Mouse (Mus musculus) heart, embryonic 16.5 days (tissue): ENCODE results near the gene Stoml1. TPM values are rescaled to one million over a fixed set of nuclear protein-coding genes. Genes with fewer than 3 reads are reported as not detected.

Source experiments
- ATAC-seq: fragments of 200-750 bp; cut with Nextera tagmentation; replicated peaks from 2 replicates; pipeline ENCODE4 v1.8.0; 2017; ENCODE audit warnings: moderate number of reproducible peaks; ENCODE audit not compliant: insufficient read depth, low FRiP score; ENCODE audit errors: extremely low read depth
- H3K27ac ChIP-seq: fragments of 300-500 bp; sonication (generic); 2 replicates; pipeline ENCODE4 v1.5.1; 2014; ENCODE audit warnings: mild to moderate bottlenecking, low read length, control low read depth, moderate library complexity
- H3K27me3 ChIP-seq: fragments of 300-500 bp; sonication (generic); 2 replicates; pipeline ENCODE4 v1.6.1; 2014; ENCODE audit warnings: low read length, mixed read lengths; ENCODE audit not compliant: control insufficient read depth, insufficient read depth
- H3K36me3 ChIP-seq: fragments of 300-500 bp; sonication (generic); 2 replicates; pipeline ENCODE4 v1.6.1; 2014; ENCODE audit not compliant: control insufficient read depth, insufficient read depth
- H3K4me1 ChIP-seq: fragments of 300-500 bp; sonication (generic); 2 replicates; pipeline ENCODE4 v1.6.1; 2014; ENCODE audit warnings: low read length, mixed read lengths; ENCODE audit not compliant: control insufficient read depth, insufficient read depth
- H3K4me2 ChIP-seq: fragments of 300-500 bp; sonication (generic); 2 replicates; pipeline ENCODE4 v1.6.1; 2014; ENCODE audit warnings: low read depth, mild to moderate bottlenecking, control low read depth, low read length
- H3K4me3 ChIP-seq: fragments of 300-500 bp; sonication (generic); 2 replicates; pipeline ENCODE4 v1.5.1; 2014; ENCODE audit warnings: mild to moderate bottlenecking, control low read depth, low read length
- H3K9ac ChIP-seq: fragments of 300-500 bp; sonication (generic); 2 replicates; pipeline ENCODE4 v1.6.1; 2014; ENCODE audit warnings: low read length, control low read depth
- H3K9me3 ChIP-seq: fragments of 300-500 bp; sonication (generic); replicated peaks from 2 replicates; pipeline ENCODE4 v1.6.1; 2016; ENCODE audit warnings: low read length; ENCODE audit not compliant: control insufficient read depth
- WGBS: fragments of 180-500 bp; shearing (Covaris S2); extraction: QIAGEN DNeasy Blood & Tissue Kit; methylation state at CpG from one replicate; pipeline ENCODE4 v1.1.7; 2014; 5-methylcytosine and 5-hydroxymethylcytosine counted together
- polyA plus RNA-seq: library from polyadenylated mRNA; unstranded; fragments of >200 nt; fragmentation: Nextera tagmentation; extraction: Ambion mirVana; gene quantifications from 2 replicates; pipeline ENCODE4 v1.2.1, GENCODE M21; 2015

The Stoml1 gene
- 28.2 and 28.3 TPM in 2 replicates for polyA plus RNA-seq

DNA sequence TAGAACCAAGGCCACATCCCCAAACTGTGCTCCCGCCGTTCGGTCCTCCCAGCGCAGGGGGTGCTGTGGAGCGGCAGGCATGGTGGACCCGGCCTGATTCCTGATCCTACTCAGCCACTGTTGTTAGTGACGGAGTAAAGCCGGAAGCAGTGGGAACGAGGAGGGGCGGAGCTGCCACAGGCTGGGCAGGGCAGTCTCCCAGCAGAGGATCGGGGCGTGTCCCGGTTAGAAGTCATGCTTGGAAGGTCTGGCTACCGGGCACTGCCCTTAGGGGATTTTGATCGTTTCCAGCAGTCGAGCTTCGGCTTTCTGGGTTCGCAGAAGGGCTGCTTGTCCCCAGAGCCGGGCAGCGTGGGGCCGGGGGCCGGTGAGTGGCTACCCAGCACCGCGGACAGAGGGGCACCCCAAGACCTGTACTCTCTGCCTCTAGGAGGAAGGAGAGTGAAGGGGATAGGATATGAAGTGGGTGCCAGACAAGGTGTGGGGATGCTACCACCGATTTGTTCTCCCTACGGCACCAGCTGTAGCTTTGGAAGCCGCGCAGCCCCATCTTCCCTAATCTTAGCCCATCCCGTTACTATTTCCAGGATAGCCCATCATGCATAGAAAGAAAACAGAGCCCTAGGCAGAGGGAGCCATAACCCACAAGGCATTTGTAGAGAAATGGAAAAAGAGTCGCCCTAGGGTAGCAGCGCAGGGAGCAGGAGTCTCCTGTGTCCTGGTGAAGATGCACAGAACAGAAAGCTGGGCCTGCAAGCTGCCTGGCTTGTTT, at the start of gene Stoml1:
TSS of gene Stoml1 (plus strand) at position 132 of the 772 bp plus-strand sequence.
- Histone ChIP-seq H3K4me1 (peaks cover 22% of the 10 kb centered on the region), H3K9me3 (no peaks in the 10 kb centered on the region), H3K36me3 (peaks cover 5% of the 10 kb centered on the region), H3K27ac (peak within 1 kb of the TSS; percentile 86), H3K9ac (peak within 1 kb of the TSS; percentile 93), H3K4me2 (peak within 1 kb of the TSS; percentile 90), H3K27me3 (no peaks in the 10 kb centered on the region), H3K4me3 (peak within 1 kb of the TSS; percentile 94)
- WGBS, result under 1% methylated on average over 31 of the region's 31 CpGs
- ATAC-seq, result peak; percentile 96

- Histone ChIP-seq H3K4me2 (peak within 1 kb of the TSS; percentile 58), H3K36me3 (no peaks in the 10 kb centered on the region), H3K27ac (no peak within 1 kb of the TSS), H3K4me1 (peaks cover 15% of the 10 kb centered on the region), H3K9ac (peak within 1 kb of the TSS; percentile 43; the same call in 1 of the 2 replicates), H3K9me3 (no peaks in the 10 kb centered on the region), H3K4me3 (peak within 1 kb of the TSS; percentile 44), H3K27me3 (peaks cover 55% of the 10 kb centered on the region)
- peak; percentile 77 for ATAC-seq
- 3% methylated on average over 42 of the region's 42 CpGs for WGBS
Observed at GRCm38 (mm10) chr9:58203516-58204447, 49.2 kb upstream of the Stoml1 start, which contains the start of the genes Islr and Islr2. TSS of gene Islr (minus strand) at chr9:58204306. TSS of gene Islr2 (minus strand) at chr9:58204319.

DNA sequence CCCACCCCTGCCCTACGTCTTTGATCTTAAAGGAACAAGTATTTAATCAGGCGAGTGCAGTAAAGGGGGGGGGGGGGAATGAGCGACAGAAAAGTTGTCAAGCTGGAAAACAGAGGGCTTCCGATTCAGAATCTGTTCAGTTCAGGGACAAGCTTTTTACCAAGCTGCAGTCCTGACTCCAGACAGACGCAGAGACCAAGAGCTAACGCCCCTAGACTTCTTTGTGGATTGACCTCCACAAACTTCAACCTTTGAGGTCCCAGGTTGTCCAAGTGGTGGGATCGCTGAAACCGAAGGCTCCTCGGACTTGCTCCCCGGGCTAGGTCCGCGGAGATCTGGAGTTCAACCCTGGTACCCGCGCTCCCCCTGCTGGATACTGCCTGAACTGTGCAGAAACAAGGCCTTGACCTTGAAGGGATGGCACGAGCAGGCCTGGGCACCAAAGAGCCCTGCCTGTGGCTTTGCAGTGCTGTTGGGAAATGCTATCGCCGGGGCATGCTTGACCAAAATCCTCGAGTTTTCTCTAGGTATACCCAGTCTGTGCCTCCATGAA, 48.4 kb upstream of the Stoml1 start:
- WGBS, result 3% methylated on average over 17 of the region's 18 CpGs
- Histone ChIP-seq H3K4me1 (peaks cover 9% of the 10 kb centered on the region; the same call in 1 of the 2 replicates), H3K9ac (peak overlapping the region; percentile 43; the same call in 1 of the 2 replicates), H3K4me2 (peak overlapping the region; percentile 58), H3K27me3 (peaks cover 48% of the 10 kb centered on the region), H3K9me3 (no peaks in the 10 kb centered on the region), H3K27ac (no peak overlapping the region), H3K36me3 (no peaks in the 10 kb centered on the region), H3K4me3 (peak overlapping the region; percentile 44)
- ATAC-seq, result peak; percentile 86

DNA sequence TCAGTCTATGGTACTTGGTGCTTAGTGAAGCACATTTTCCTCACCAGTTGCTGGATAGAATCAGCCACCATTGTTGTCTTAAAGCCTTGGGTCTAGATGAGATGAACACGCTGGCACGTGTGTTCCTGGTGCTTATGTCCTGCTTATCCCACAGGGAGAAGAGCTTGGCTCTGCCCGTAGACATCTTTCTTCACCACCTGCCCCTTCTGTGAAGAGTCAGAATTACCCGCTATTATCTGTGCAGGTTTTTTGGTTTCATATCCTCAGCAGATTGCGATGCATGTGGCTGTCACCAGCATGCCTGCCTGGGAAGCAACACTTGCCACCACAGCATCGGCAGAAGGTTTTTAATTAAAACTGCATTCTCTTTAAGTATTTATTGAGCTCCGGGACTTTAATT, 47.0 kb upstream of the Stoml1 start:
- Histone ChIP-seq H3K4me1 (peaks cover 17% of the 10 kb centered on the region), H3K27ac (no peak overlapping the region), H3K36me3 (no peaks in the 10 kb centered on the region), H3K4me3 (no peak overlapping the region), H3K9ac (no peak overlapping the region), H3K4me2 (no peak overlapping the region), H3K27me3 (peaks cover 33% of the 10 kb centered on the region), H3K9me3 (no peaks in the 10 kb centered on the region)
- 84% methylated on average over 7 of the region's 7 CpGs for WGBS
- ATAC-seq, result no peak

GRCm38 (mm10) chr9:58209462-58210303, 43.3 kb upstream of the Stoml1 start:
- H3K27ac ChIP-seq, result no peak overlapping the region
- no peak for ATAC-seq
- H3K4me1 ChIP-seq, result peaks cover 13% of the 10 kb centered on the region
- H3K9ac ChIP-seq, result no peak overlapping the region
- H3K4me2 ChIP-seq, result no peak overlapping the region
- 77% methylated on average over 8 of the region's 8 CpGs for WGBS
- H3K4me3 ChIP-seq, result no peak overlapping the region
- H3K36me3 ChIP-seq, result no peaks in the 10 kb centered on the region
- no peaks in the 10 kb centered on the region for H3K9me3 ChIP-seq
- H3K27me3 ChIP-seq, result peaks cover 3% of the 10 kb centered on the region; the same call in 1 of the 2 replicates

GRCm38 (mm10) chr9:58210304-58210627, 42.7 kb upstream of the Stoml1 start:
- Histone ChIP-seq H3K4me2 (no peak overlapping the region), H3K9me3 (no peaks in the 10 kb centered on the region), H3K4me3 (no peak overlapping the region), H3K27me3 (peaks cover 3% of the 10 kb centered on the region; the same call in 1 of the 2 replicates), H3K4me1 (peaks cover 13% of the 10 kb centered on the region), H3K27ac (no peak overlapping the region), H3K36me3 (no peaks in the 10 kb centered on the region), H3K9ac (no peak overlapping the region)
- WGBS, result 48% methylated on average over 2 of the region's 2 CpGs
- ATAC-seq, result no peak

DNA sequence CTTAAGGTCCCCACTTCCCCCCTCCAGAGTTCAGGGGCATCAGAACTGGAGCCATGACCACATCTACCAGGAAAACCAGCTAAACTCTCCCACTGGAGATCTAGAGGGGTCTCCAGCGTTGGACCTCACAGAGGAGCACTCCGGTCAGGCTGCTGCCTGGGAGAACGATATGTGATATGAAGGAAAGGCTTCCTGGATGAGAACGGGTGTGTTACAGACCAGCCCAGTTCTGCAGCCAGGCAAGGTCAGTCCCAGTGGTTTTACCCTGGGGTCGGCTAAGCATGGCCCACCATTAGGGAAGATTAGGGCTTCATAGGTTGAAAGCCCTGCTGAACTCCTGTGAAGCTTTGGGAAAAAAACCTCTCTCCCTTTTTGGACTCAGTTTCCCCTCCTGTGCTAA, 39.6 kb upstream of the Stoml1 start:
- WGBS, result 50% methylated on average over 5 of the region's 5 CpGs
- Histone ChIP-seq H3K9me3 (no peaks in the 10 kb centered on the region), H3K9ac (no peak overlapping the region), H3K4me2 (no peak overlapping the region), H3K27ac (no peak overlapping the region), H3K27me3 (no peaks in the 10 kb centered on the region), H3K4me1 (peaks cover 13% of the 10 kb centered on the region), H3K36me3 (no peaks in the 10 kb centered on the region), H3K4me3 (no peak overlapping the region)
- no peak for ATAC-seq

- ATAC-seq, result peak; percentile 47; the same call in 1 of the 2 replicates
- no peak overlapping the region for H3K4me3 ChIP-seq
- no peaks in the 10 kb centered on the region for H3K27me3 ChIP-seq
- no peaks in the 10 kb centered on the region for H3K9me3 ChIP-seq
- WGBS, result 14% methylated on average over 5 of the region's 5 CpGs
- H3K4me1 ChIP-seq, result peaks cover 13% of the 10 kb centered on the region
- no peak overlapping the region for H3K9ac ChIP-seq
- H3K4me2 ChIP-seq, result no peak overlapping the region
- H3K36me3 ChIP-seq, result no peaks in the 10 kb centered on the region
- peak overlapping the region; percentile 6; the same call in 1 of the 2 replicates for H3K27ac ChIP-seq
Observed at GRCm38 (mm10) chr9:58213865-58214264, 39.1 kb upstream of the Stoml1 start.
